Mouse (Mus musculus): ENCODE results near the gene Ppp2r5e.
"Not testable (repeated sequence)": the region's sequence is repeated elsewhere in the genome, so short reads cannot be mapped to it uniquely, and the experiment has no call there.

Ppp2r5e gene

GRCm38 (mm10) chr12:75492148-75492547 is 103.9 kb downstream of the Ppp2r5e start:
- not testable (repeated sequence) for DNase-seq (ENCODE audit: low read depth, low spot score)

GRCm38 (mm10) chr12:75487500-75487899 is 108.5 kb downstream of the Ppp2r5e start:
- DNase-seq (ENCODE audit: low read depth, low spot score): no peak

DNA sequence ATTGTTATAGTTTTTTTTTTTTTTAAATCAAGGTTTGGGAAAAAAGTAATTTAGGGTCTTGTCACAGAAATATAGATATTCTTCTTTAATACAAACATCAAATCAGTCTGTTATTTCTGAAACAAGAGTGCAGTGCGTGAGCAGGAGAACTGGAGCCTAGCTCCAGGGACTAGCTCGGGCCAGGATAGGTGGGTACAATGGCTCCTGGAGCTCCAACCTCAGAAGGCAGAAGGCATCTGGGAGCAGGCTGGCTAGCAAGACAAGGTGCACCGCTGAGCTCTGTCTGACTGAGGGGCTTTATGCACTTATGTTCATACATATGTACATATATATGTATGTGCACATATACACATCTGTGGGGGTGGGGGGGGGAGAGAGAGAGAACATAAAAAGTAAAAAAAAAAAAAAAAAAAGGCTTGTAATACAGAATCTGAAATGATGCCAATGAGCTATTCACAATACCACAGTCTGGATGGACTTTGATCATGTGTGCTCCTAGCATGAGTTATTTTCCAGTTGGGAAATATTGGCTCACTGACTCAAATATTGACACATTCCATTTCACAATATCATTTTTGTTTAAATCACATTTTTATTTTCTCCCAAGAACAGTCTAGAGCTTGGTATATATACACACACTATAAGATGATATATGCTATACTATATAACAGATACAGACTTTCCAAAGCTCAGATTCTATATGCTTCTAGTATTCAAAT is 109.3 kb downstream of the Ppp2r5e start:
- no peak for DNase-seq (ENCODE audit: low read depth, low spot score)

GRCm38 (mm10) chr12:75482781-75483180 is 113.3 kb downstream of the Ppp2r5e start:
- DNase-seq (ENCODE audit: low read depth, low spot score): no peak

- DNase-seq (ENCODE audit: low read depth, low spot score): no peak
These were observed 114.0 kb downstream of the Ppp2r5e start for GRCm38 (mm10) chr12:75482015-75482414.

DNA sequence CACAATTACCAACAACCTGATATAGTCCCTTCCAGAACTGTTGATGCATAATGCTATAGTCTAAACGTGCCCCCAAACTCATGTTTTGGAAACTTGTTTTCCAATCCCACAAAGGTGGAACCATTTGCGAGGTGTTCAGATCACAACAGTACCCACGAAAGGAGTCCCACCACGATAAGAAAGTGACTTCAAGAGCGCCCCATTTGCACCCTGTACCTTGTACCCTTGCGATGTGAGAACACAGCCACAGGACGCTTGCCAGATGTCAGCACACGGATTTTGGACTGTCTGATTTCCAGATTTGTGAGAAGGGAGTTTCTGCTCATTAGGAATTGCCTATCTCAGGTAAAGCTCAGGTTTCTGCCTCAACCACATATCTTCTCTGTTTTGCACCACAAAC is 116.0 kb downstream of the Ppp2r5e start:
- DNase-seq (ENCODE audit: low read depth, low spot score): no peak

GRCm38 (mm10) chr12:75479375-75479898 is 116.6 kb downstream of the Ppp2r5e start:
- no peak for DNase-seq (ENCODE audit: low read depth, low spot score)

- no peak for DNase-seq (ENCODE audit: low read depth, low spot score)
These were observed 117.4 kb downstream of the Ppp2r5e start for GRCm38 (mm10) chr12:75478596-75478995.

GRCm38 (mm10) chr12:75478117-75478516 is 117.9 kb downstream of the Ppp2r5e start:
- DNase-seq (ENCODE audit: low read depth, low spot score): peak; percentile 65

DNA sequence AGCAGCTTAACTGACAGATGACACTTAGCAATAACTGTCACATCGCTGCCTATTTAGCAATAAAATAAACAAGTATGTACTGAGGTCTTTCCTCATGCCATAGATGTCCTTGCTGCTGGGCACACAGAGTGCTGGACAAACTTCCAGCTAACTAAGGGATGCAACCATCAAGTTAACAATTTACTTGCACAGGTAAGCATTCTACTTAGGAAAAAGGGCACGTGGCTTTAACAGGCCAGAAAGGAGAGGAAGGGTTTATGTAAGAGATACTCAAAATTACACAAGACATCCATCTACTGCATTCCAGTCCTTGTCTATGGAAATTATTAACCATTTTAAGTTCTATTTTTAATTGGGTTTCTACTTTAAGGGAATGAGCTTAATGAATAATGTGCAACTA is 123.0 kb downstream of the Ppp2r5e start:
- no peak for DNase-seq (ENCODE audit: low read depth, low spot score)

DNA sequence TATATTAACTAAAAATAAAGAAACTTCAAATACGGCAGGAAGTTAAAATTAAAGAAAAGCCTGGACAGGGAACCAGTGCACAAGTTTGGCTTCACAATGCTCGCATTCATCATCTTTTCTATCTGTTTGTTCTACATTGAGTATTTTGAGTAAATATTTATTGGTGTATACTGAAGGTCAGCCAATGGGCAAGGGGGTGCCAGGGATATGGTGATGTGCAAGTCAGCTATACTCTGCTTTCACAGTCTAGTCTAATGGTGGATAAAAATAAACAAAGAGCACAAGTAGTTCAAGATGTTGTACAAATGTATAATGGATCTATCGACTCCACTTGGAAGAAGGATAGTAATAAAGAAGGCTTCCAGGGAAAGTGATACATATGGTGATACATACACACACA is 123.9 kb downstream of the Ppp2r5e start:
- DNase-seq (ENCODE audit: low read depth, low spot score): no peak

DNA sequence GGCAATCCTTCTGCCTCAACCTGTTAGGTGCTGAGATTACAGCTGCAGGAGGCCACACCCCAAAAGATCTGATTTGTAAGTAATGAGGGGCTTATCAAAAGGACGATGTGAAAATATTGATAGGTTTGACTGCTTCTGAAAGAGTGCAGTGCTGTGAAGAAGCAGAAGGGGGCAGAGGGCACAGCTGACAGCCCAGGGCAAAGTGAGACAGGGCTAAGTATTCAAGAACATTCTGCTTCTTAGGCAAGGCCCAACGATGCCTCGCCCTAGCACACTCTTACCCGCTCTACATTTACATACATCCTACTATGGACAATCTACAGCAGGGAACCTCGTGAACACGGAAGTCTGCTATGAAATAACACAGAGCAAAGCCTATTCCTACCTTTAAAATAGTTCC is 128.2 kb downstream of the Ppp2r5e start:
- DNase-seq (ENCODE audit: low read depth, low spot score): no peak

GRCm38 (mm10) chr12:75467127-75467526 is 128.9 kb downstream of the Ppp2r5e start:
- no peak for DNase-seq (ENCODE audit: low read depth, low spot score)

- DNase-seq (ENCODE audit: low read depth, low spot score): no peak
These were observed 129.8 kb downstream of the Ppp2r5e start for GRCm38 (mm10) chr12:75466206-75466605.

DNA sequence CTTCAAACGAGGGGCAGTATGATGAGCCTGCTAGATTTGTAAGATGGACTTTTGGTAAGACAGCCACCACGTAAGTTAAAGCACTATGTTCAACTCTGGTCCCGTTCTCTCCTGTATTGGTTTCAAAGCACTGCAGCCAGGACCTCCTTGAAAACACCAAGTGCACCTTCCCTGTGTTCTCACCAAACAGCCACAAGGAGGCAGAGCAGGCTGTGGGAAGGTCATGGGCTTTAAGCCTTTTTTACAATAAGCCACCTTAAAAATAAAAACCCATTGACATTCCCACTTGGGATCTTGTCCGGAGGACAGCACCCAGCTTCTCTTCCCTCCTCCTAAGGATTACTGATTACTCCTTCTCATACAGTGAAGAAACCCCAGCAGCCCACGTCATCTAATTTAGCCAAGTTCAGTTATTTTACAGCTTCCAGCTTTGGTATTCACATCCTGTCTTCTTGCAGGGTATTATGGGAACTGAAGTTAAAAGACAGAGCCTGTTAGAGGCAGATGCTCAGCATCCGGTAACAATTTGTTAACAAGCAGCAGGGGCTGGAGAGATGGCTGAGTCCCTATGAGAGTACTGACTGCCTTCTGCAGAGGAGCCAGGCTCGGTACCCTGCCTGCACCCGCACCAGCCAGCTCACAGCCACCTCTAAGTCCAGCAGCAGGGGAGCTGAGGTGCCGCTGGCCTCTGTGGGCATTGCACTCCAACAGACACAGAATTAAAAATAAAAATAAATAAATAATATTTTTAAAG is 131.9 kb downstream of the Ppp2r5e start:
- no peak for DNase-seq (ENCODE audit: low read depth, low spot score)

DNA sequence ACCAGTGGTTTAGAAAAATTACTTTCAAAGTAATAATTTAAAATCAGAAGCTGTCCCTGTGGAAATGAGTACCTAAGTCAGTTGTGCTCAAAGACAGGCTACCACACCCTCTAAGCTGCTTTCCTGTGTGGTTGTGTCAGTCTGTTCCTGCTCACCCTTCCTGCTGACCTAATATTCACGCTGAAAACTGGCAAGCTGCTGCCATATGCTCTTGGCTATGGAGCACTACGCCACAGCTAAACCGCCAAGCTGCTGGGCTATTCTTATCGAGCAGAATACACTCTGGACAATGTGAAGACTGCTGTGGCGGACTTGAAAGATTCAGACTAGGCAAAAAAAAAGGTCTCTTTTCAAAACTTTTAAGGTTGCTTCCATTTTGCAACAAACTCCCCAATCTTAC is 135.5 kb downstream of the Ppp2r5e start:
- DNase-seq (ENCODE audit: low read depth, low spot score): no peak

GRCm38 (mm10) chr12:75459656-75460055 is 136.4 kb downstream of the Ppp2r5e start:
- DNase-seq (ENCODE audit: low read depth, low spot score): no peak

DNA sequence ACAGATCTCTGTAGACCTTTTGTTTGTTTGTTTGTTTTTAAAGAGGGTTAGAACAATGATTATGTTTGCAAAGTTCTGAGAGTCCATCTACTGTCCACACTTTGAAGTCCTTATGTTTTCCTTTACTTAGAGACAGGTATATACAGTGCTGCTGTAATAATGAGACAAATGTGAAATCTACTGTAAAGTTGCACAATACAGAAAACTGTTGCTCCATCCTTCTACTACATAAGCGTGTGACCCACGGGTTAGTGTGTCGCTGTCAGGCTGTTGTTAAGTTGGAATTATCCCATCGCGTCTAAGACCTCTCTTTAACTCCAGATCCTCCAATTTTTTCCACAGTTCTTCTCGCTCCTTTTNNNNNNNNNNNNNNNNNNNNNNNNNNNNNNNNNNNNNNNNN is 142.6 kb downstream of the Ppp2r5e start:
- DNase-seq (ENCODE audit: low read depth, low spot score): no peak

DNA sequence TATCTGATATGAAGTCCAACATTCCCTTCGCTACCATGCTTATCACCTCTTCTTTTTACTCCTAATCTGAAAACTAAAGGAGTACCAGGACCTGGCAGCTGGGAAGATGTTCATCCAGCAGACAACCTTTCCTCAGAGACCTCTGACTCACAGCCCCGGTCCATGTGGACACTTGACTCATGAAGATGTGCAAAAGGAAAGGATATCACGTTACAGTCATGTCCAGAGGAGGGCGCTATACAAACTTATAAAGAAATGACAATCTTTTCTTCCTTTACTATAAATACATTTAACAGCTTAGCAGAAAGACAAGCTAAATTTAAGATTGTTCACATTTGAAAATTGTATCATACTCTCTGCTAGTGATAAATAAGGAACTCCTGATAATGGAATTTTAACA is 143.0 kb downstream of the Ppp2r5e start:
- no peak for DNase-seq (ENCODE audit: low read depth, low spot score)

GRCm38 (mm10) chr12:75450592-75450991 is 145.5 kb downstream of the Ppp2r5e start:
- DNase-seq (ENCODE audit: low read depth, low spot score): no peak

- no peak for DNase-seq (ENCODE audit: low read depth, low spot score)
These were observed 146.0 kb downstream of the Ppp2r5e start for GRCm38 (mm10) chr12:75450011-75450410.

DNA sequence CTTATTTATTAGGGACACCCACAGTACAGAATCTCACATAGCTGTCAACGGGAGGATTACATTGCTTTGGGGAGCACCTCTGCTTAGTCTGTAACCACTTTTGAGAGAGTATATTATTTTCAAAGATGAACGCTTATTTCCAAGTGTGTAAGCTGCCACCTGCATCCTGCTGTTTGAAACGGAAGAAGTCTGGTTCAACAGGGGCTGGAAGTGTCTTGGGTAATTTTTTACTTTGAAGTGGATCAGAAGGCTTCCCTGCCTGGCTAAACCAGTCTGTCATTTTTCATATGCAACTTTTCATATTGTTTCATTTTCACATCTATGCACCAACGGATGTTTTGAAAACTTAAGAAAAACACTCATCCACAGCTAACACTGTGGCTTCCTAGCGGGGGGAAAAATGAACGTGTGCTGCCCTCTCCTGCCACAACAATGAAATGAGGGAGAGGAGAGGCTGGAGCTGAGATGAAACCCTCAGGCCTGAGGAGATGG is 146.5 kb downstream of the Ppp2r5e start:
- DNase-seq (ENCODE audit: low read depth, low spot score): no peak

DNA sequence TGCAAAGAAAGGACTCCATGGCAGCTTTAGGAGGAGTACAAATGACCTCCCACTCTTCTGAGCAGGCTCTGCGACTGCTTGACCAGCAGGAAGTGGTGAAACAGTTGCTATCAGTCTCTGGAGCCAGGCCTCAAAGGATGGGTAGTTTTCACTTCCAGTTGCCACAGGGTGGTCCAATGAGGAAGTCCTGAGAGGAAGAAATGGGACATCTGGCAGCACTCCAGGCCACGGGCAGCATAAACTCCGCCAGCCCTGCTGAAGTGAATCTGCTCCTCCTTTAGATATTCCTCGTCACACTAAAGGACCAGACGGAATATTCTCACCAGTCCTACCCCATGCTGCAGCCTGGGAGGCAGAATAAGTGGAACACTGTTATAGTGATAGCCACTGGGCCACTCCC is 147.1 kb downstream of the Ppp2r5e start:
- no peak for DNase-seq (ENCODE audit: low read depth, low spot score)
